Mouse (Mus musculus) midbrain, embryonic 15.5 days (tissue): Measurements from ENCODE around the gene Onecut1. TPM values are rescaled to one million over a fixed set of nuclear protein-coding genes. Genes with fewer than 3 reads are reported as not detected.

Experiments
- ATAC-seq: fragments of 200-750 bp; cut with Nextera tagmentation; replicated peaks from 2 replicates; pipeline ENCODE4 v1.8.0; 2017; ENCODE audit warnings: moderate TSS enrichment
- H3K27ac ChIP-seq: fragments of 300-500 bp; sonication (generic); 2 replicates; pipeline ENCODE4 v1.5.1; 2015; ENCODE audit warnings: mild to moderate bottlenecking, inconsistent platforms
- H3K27me3 ChIP-seq: fragments of 300-500 bp; sonication (generic); replicated peaks from 2 replicates; pipeline ENCODE4 v1.6.1; 2015; ENCODE audit warnings: inconsistent platforms
- H3K36me3 ChIP-seq: fragments of 300-500 bp; sonication (generic); replicated peaks from 2 replicates; pipeline ENCODE4 v1.6.1; 2015; ENCODE audit warnings: inconsistent platforms
- H3K4me1 ChIP-seq: fragments of 300-500 bp; sonication (generic); 2 replicates; pipeline ENCODE4 v1.6.1; 2015; ENCODE audit warnings: inconsistent platforms
- H3K4me2 ChIP-seq: fragments of 300-500 bp; sonication (generic); 2 replicates; pipeline ENCODE4 v1.6.1; 2015; ENCODE audit warnings: inconsistent platforms, mild to moderate bottlenecking, moderate library complexity
- H3K4me3 ChIP-seq: fragments of 300-500 bp; sonication (generic); 2 replicates; pipeline ENCODE4 v1.5.1; 2015; ENCODE audit warnings: mild to moderate bottlenecking, inconsistent platforms
- H3K9ac ChIP-seq: fragments of 300-500 bp; sonication (generic); 2 replicates; pipeline ENCODE4 v1.6.1; 2015; ENCODE audit warnings: mild to moderate bottlenecking, inconsistent platforms
- H3K9me3 ChIP-seq: fragments of 300-500 bp; sonication (generic); 2 replicates; pipeline ENCODE4 v1.6.1; 2016; ENCODE audit warnings: inconsistent platforms
- WGBS: fragments of 180-500 bp; shearing (Covaris S2); methylation state at CpG from one replicate; pipeline ENCODE4 v1.1.7; 2015; ENCODE audit warnings: mixed read lengths; 5-methylcytosine and 5-hydroxymethylcytosine counted together
- polyA plus RNA-seq: library from polyadenylated mRNA; unstranded; fragments of >200 nt; fragmentation: Nextera tagmentation; extraction: Ambion mirVana; gene quantifications from 2 replicates; pipeline ENCODE4 v1.2.1, GENCODE M21; 2015

Onecut1 gene
- polyA plus RNA-seq, 1 experiment from 2014 or later, result 8.2 TPM

GRCm38 (mm10) chr9:74923291-74923977 is 61.7 kb downstream of the Onecut1 start:
- 87% methylated on average over 6 of the region's 6 CpGs for WGBS
- Histone ChIP-seq H3K27me3 (no peaks in the 10 kb centered on the region), H3K4me3 (no peak overlapping the region), H3K9ac (no peak overlapping the region), H3K27ac (no peak overlapping the region), H3K9me3 (no peaks in the 10 kb centered on the region), H3K4me2 (no peak overlapping the region), H3K4me1 (peaks cover 5% of the 10 kb centered on the region; the same call in 1 of the 2 replicates), H3K36me3 (no peaks in the 10 kb centered on the region)
- no peak for ATAC-seq

- H3K9ac ChIP-seq, result no peak overlapping the region
- no peak overlapping the region for H3K4me2 ChIP-seq
- no peaks in the 10 kb centered on the region for H3K9me3 ChIP-seq
- peaks cover 5% of the 10 kb centered on the region; the same call in 1 of the 2 replicates for H3K4me1 ChIP-seq
- no peak overlapping the region for H3K4me3 ChIP-seq
- WGBS, result 11% methylated on average over 10 of the region's 10 CpGs
- no peaks in the 10 kb centered on the region for H3K27me3 ChIP-seq
- peak; percentile 56; the same call in 1 of the 2 replicates for ATAC-seq
- H3K36me3 ChIP-seq, result no peaks in the 10 kb centered on the region
- H3K27ac ChIP-seq, result peak overlapping the region; percentile 39
Observed at GRCm38 (mm10) chr9:74925220-74925769, 63.6 kb downstream of the Onecut1 start.

GRCm38 (mm10) chr9:74929981-74930423 is 68.3 kb downstream of the Onecut1 start:
- Histone ChIP-seq H3K4me2 (no peak overlapping the region), H3K27ac (no peak overlapping the region), H3K4me1 (peaks cover 2% of the 10 kb centered on the region; the same call in 1 of the 2 replicates), H3K9ac (no peak overlapping the region), H3K36me3 (no peaks in the 10 kb centered on the region), H3K27me3 (no peaks in the 10 kb centered on the region), H3K4me3 (no peak overlapping the region), H3K9me3 (no peaks in the 10 kb centered on the region)
- ATAC-seq, result no peak
- 95% methylated on average over 4 of the region's 4 CpGs for WGBS

GRCm38 (mm10) chr9:74930653-74931052 is 68.9 kb downstream of the Onecut1 start:
- Histone ChIP-seq H3K36me3 (no peaks in the 10 kb centered on the region), H3K4me1 (no peaks in the 10 kb centered on the region), H3K4me3 (no peak overlapping the region), H3K4me2 (no peak overlapping the region), H3K9me3 (no peaks in the 10 kb centered on the region), H3K27ac (no peak overlapping the region), H3K9ac (no peak overlapping the region), H3K27me3 (no peaks in the 10 kb centered on the region)
- 71% methylated on average over 5 of the region's 5 CpGs for WGBS
- no peak for ATAC-seq

GRCm38 (mm10) chr9:74935289-74935688 is 73.6 kb downstream of the Onecut1 start:
- Histone ChIP-seq H3K4me3 (no peak overlapping the region), H3K27me3 (no peaks in the 10 kb centered on the region), H3K4me1 (no peaks in the 10 kb centered on the region), H3K9me3 (no peaks in the 10 kb centered on the region), H3K4me2 (no peak overlapping the region), H3K27ac (no peak overlapping the region), H3K9ac (no peak overlapping the region), H3K36me3 (no peaks in the 10 kb centered on the region)
- no peak for ATAC-seq
- WGBS, result 90% methylated on average over 3 of the region's 3 CpGs

GRCm38 (mm10) chr9:74937761-74938160 is 76.0 kb downstream of the Onecut1 start:
- Histone ChIP-seq H3K9me3 (no peaks in the 10 kb centered on the region), H3K9ac (no peak overlapping the region), H3K4me1 (no peaks in the 10 kb centered on the region), H3K4me3 (no peak overlapping the region), H3K4me2 (no peak overlapping the region), H3K27ac (no peak overlapping the region), H3K27me3 (no peaks in the 10 kb centered on the region), H3K36me3 (no peaks in the 10 kb centered on the region)
- no peak for ATAC-seq
- WGBS, result 93% methylated on average over 3 of the region's 3 CpGs

- H3K27ac ChIP-seq, result no peak overlapping the region
- 84% methylated on average over 12 of the region's 12 CpGs for whole genome bisulfite sequencing
- no peak overlapping the region for H3K4me2 ChIP-seq
- no peak for ATAC-seq
- H3K4me1 ChIP-seq, result no peaks in the 10 kb centered on the region
- H3K27me3 ChIP-seq, result no peaks in the 10 kb centered on the region
- no peaks in the 10 kb centered on the region for H3K36me3 ChIP-seq
- no peak overlapping the region for H3K9ac ChIP-seq
- H3K9me3 ChIP-seq, result no peaks in the 10 kb centered on the region
- no peak overlapping the region for H3K4me3 ChIP-seq
Observed at GRCm38 (mm10) chr9:74938670-74939534, 77.2 kb downstream of the Onecut1 start.

Other genes with a start within 250 kb of the Onecut1 start
- 25.2 and 28.1 TPM in 2 replicates for gene Fam214a, start 91.0 kb downstream of the Onecut1 start, polyA plus RNA-seq
- gene Arpp19, start 175.7 kb downstream of the Onecut1 start, polyA plus RNA-seq, result 190 and 192 TPM in 2 replicates
- 36.2 and 37.0 TPM in 2 replicates for gene Myo5a, start 209.1 kb downstream of the Onecut1 start, polyA plus RNA-seq